Mouse (Mus musculus): ENCODE results near the gene Mrpl18. TPM values are rescaled to one million over a fixed set of nuclear protein-coding genes. Genes with fewer than 3 reads are reported as not detected.
"Not testable (repeated sequence)": the region's sequence is repeated elsewhere in the genome, so short reads cannot be mapped to it uniquely, and the experiment has no call there.

The Mrpl18 gene
- total RNA-seq, 2 experiments from 2014 or later: 157 to 175 TPM

DNA sequence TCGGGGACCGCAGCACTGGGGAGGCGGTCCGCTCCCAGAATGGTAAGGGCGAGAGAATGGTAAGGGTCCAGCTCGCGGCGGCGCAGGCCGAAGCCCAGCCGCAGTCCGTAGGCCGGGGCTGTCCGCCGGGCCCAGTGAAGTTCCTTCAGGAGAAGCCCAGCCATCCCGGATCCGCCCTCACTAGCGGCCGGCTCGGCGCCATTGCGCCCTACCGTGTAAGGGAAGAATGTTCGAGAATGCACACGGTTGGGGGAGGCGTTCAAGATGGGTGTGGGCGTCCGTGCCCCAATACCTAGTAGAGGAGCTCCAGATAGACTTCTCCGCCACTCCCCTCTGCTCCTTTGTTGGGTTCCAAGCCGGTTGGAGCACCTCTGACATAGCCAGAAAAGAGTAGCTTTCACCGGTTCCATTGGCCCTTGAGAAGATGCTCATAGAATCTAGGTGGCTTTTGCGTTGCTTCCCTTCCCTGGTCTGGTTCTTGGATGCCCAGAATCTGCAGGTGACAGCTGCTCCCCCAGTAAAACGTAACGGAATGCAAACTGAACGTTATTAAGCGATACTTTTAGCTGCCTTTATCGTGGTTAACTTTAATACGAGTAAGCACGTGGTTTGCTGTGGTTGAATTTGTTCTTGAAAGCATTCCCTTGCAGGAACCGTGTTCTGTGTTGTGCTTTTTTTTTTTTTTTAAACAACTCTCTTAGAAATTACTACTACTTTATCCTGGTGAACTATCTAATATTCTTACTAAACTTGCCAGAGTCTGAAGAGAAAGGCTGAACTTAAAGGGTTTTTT is 639 bp upstream of the Mrpl18 start:
- intact Hi-C loops (cut with DNase I): loop anchor here (2.0 kb wide), 2 partner anchors 44 to 74 kb away; partner anchors contain the start of gene Acat2
- no peak for DNase-seq (ENCODE audit: low spot score)

DNA sequence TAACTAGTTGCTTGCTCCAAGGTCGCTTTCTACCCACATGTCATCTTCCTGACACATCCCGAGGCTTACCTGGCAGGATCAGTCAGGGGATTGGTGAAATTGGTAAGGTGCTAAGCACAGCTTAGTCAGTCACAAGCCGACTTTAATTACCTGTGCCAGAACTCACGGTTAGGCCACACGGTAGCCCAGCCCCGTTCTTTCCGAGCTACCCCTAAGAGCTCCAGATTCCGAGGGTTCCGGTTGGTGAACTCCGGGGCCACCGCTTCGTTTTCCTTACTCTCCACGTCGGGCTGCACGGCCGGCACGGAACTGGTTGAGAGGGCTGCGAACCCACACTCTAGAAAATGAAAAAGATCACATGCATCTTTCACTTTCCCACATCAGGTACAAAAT is 661 bp downstream of the Mrpl18 start, which contains the start of gene Tcp1:
Gene Tcp1 (plus strand): TSS at position 214 of the 393 bp plus-strand sequence.
- no peak for DNase-seq (ENCODE audit: low spot score)
- intact Hi-C loops (cut with DNase I): no loop called here

DNA sequence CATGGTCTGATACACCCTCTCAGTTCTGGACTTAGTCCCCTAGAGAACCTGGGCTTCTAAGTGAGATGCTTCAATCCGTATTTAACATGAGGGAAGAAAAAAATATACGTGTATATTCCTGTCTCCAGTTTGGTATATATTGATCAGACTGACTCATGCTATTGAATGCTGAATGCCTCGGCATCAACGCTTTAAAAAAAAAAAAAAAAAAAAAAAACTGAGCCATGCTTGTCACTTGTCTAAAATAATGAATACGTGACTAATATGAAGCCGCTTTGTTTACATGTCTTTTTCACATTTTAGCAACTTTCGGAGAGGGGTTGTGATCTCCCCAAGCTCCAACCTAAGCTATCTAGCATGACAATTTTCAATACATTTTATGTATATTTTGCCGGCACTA is 5.8 kb downstream of the Mrpl18 start:
- intact Hi-C loops (cut with DNase I): no loop called here
- DNase-seq (ENCODE audit: low spot score): no peak

DNA sequence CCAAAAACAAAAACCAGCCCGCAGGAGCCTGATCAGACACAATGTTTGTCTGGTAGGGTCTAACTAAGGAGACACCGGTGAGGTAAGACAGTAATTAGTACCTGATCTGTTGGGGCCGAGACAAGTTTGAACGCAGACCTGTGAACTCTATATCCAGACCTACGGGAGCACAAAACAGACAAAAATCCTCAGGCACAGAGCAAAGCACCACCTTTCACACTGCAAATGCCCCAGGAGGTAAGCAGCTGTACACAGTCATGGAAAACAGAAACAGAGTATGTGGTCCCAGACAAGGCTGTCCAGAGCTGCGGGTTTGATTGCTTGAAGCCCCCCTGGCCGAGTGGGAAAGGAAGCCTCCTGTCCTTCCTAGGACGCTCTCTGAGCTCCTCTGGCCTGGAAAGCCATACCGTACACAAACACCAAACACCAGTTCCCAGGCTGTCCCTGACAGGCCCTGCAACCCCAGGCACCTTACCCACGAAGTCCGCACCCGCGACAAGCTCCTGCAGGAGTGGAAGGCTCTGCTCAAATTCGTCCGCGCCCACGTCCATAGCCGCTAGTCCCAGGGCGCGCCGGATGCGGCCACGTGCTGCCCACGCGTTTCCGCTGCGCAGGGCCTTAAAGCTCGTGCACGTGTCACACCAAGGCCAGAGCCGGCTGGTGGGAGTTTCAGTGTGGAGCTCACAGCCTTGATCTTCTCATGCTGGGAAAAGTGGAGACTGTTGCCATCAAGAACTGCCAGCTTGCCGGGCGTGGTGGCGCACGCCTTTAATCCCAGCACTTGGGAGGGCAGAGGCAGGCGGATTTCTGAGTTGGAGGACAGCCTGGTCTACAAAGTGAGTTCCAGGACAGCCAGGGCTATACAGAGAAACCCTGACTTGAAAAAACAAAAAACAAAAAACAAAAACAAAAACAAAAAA is 6.5 kb downstream of the Mrpl18 start, which contains the start of gene Pnldc1:
Gene Pnldc1 (minus strand): TSS at position 870 of the 920 bp plus-strand sequence.
- DNase-seq (ENCODE audit: low spot score): no peak
- intact Hi-C loops (cut with DNase I): no loop called here

DNA sequence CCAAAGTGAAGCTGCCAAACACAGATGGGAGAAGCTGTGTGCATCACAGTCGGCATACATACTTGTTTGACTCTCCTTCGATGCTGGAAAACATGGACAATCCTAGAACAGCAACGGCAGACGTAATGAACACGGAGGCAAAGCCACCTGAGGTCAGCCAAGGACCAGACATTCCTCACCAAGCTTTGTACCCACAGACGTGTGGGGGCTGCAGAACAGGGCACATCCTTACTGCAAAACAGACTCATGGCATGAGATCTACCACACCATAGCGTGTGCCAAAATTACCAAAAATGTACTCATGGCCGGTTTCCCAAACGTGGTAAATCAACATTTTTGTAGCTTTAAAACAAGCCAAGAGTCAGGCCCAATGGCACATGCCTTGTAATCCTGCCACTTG is 9.7 kb downstream of the Mrpl18 start:
- intact Hi-C loops (cut with DNase I): no loop called here
- no peak for DNase-seq (ENCODE audit: low spot score)

DNA sequence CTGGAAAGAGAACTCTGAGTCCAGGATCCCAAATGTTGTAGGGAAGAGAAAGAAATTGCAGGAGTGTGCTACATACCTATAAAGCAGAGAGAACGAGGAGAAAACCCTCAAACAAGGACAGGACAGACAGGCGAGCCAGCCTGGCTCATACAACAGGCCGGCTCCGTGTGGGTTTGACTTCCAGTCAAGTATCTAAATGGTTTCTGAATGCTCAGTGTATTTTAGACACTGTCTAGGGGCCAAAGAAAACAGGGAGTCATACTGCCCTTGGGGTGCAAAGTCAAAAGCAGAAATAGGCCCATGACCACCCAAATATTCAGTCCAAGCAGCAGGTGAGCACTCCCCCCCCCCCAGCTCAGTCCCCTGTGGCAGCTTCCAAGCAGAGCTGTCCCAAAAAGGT is 10.3 kb downstream of the Mrpl18 start:
- intact Hi-C loops (cut with DNase I): no loop called here
- DNase-seq (ENCODE audit: low spot score): no peak

DNA sequence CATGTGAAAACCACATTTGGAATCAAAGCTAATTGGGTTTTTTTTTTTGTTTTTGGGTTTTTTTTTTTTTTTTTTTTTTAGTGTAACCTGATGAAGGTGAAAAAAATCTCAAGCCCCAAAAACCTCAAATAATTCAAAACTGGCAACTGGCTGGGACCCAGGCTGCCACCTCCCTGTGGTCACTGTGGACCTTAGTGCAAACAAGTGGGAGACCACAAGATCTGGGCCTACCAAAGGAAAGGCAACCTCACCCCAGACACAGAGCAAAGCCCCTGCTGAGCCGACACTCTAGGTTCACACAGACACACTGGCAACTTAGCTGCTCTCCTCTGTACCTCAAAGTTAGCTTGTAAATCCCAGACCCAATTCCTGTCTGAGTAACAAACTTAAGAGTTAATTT is 11.8 kb downstream of the Mrpl18 start:
- DNase-seq (ENCODE audit: low spot score): no peak
- intact Hi-C loops (cut with DNase I): no loop called here

DNA sequence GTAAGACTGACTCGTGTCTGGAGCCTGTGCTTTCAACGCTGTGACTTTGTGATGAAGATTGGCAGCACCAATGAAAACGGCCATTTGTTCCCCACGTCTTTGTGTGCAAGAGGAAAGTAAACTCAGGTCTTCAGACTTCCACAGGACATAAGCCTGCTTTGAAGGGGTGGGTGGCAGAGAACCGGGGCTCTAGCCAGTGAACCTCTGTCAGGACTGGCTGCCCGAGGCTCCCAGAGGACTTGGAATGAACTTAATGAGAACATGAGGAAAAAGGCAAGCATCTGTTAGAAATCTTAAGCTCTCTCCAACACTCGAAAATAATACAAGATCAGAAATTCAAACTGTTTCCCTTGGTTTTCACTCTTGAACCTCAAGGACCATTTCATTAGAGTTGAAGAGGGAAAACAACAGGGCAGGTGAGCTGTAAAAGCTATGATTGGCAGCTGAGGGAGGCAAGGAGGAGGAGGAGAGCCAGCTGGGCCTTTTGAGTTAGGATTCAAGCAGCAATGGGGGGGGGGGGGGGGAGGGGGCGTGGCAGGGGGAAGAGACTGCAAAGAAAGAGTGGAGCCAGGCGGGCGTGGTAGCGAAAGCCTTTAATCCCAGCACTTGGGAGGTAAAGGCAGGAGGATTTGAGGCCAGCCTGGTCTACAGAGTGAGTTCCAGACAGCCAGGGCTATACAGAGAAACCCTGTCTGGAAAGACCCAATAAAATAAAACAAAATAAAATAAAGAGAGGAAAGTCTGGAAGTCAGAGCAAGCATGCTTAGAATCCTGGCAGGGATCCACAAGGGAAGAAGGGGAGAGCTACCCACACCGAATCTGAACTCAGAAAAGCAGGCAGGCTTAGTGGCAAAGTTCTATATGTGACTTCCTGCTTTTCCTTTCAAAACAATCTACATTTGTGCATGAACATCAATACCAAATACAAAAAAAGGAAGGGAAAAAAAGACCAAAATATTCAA is 12.5 kb downstream of the Mrpl18 start:
- DNase-seq (ENCODE audit: low spot score): no peak
- intact Hi-C loops (cut with DNase I): no loop called here

DNA sequence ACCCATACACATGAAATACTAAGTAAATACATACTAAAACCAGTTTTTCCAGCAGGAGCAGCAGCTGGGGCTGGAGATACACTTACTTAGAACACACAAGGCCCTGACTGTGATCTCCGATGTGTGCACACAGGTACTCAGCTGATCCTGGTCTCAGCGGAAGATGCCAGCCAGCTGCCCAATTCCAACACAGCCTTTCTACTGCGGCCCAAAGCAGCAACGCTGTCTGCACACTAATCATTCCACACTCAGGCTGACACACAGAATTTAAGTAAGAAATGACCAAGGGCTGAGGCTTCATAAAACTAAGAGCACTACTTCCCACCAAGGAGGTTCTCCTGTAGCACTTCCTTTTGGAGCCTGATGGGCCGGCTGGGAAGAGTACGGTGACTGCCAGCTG is 13.9 kb downstream of the Mrpl18 start:
- intact Hi-C loops (cut with DNase I): no loop called here
- DNase-seq (ENCODE audit: low spot score): no peak

DNA sequence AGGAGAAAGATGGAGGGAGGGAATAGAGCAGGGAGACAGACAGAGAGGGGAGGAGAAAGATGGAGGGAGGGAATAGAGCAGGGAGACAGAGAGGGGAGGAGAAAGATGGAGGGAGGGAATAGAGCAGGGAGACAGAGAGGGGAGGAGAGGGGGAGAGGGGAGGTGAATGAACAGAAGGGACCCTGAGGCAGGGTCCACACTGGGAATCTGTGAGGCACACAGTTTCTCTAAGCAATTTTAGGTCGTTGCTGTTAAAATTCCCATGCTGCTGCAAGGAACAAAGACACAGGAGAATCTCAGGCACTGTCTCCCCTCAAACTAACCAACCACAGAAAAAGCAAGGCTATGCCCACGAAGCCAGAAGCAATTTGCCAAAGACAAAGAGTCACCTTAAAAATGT is 17.5 kb downstream of the Mrpl18 start:
- DNase-seq (ENCODE audit: low spot score); intact Hi-C loops (cut with DNase I): not testable (repeated sequence)

DNA sequence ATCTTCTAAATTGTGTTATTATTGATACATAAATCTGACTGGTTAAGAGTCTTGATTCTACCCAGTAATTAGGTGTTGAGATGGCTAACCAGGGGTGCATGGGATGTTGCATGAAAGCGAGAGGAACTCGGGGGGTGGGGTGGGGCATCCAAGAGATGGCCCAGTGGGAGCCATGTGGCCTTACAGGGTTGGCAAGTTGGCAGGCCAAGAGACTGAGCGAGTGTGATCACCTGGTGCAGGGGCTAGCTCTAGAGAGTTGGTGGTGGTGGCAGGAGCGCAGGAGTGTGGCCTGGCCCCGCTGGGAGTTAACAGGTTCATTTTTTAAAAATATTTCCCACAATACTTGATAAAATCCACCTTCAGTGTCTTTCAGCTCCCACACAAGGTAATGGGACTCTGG is 18.5 kb downstream of the Mrpl18 start:
- intact Hi-C loops (cut with DNase I): no loop called here
- no peak for DNase-seq (ENCODE audit: low spot score)

DNA sequence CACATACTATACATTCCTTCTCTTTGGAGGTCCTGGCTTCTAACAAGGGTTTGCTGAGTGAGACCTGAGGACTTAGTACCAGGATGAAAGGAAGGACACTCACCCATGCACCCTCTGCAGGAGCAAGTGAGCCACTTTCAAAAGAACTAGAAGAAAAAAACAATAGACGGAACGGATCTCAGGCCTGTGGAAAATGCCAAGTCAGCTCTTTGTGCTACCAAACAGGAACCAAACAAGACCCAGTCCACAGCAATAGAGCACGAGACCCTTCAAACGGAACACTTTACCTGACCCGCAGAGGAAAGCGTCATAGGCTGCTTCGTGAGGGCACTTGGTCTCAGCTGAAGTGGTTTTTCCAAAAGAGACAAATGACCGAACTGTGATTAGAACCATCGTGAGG is 24.1 kb downstream of the Mrpl18 start:
- intact Hi-C loops (cut with DNase I): no loop called here
- no peak for DNase-seq (ENCODE audit: low spot score)

DNA sequence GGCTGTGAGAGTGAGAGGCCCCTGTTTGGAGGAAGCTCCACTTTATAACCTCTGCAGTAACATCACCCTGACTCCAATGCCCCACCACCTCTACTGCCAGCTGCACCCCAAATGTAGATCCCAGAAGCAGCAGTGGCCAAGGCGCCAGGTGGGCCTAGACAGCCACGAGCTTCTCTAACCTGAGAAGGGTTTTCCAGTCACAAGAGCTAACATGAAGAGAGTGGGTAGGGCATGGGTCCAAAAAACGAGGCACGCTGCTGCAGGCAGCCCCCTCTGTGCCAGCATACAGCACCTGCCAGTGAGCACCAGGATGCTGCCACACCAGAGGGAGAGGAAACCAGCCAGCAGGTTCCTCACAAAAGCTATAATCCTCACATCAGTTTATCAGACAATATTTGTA is 25.1 kb downstream of the Mrpl18 start:
- DNase-seq (ENCODE audit: low spot score): no peak
- intact Hi-C loops (cut with DNase I): no loop called here

DNA sequence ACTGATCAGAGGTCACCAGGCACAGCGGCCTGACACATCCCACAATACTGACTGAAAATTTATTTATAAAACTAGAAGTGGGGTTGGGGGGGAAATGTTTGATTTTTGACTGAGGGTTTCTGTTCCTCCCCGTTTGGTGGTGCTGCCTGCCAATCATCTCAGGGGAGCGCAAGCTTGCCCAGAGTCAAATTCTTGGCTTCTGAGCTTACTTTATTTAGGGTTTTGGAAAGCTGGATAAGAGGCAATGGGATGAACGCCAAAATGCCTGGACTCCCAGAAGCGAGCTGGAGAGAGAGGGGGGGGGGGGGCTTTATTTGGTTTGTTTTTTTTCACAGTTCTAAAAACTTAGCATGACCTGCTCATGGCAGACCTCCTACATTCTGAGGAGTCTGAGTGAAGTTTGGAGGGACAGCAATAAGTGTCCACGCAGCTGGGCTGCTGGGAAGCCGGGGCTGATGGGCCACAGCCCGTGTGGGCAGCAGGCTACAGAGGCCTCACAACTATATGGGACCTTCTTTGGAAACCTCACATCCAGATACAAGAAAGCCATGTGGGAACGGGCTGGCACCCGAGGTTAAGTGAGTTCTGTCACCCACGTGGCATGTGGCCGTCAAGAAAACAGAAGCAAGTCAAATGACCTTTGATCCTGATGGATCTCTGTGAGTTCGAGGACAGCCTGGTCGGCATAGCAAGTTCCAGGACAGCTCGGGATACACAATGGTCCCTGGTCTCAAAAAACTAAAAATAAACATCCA is 28.9 kb downstream of the Mrpl18 start:
- intact Hi-C loops (cut with DNase I): no loop called here
- DNase-seq (ENCODE audit: low spot score): no peak

DNA sequence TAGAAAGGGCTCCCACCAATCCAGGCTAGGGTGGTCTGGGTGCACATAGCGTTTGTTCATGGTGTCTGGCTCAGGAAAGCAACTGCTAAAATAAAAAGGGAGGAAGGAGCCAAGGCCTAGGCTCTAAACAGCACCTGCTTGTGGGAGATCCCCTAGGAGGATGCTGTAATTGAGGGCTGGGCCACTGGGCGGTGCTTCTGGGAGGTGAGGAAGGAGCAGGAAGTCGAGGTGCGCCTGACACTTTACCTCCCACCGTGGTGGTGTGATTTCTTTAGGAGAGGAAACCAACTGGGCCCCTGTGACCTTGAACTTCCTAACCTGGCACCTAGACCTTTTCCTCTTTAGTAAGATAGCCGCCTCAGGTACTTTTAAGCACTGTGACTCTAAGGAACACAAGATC is 29.5 kb downstream of the Mrpl18 start:
- DNase-seq (ENCODE audit: low spot score): no peak
- intact Hi-C loops (cut with DNase I): no loop called here

DNA sequence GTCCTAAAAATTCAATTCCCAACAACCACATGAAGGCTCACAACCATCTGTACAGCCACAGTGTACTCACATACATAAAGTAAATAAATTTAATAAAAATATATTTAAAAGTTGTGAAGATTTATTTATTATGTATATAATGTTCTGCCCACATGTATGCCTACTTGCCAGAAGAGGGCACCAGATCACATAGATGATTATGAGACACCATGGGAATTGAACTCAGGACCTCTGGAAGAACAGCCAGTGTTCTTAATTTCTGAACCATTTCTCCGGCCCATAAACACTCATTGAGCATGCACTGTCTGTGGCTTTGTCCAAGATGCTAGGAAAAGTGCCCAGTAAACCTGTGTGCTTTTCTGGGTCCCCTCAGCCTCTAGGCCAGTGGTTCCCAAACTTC is 34.9 kb downstream of the Mrpl18 start:
- intact Hi-C loops (cut with DNase I): loop anchor here (2.0 kb wide), 1 partner anchor 116 kb away; no protein-coding TSS in a partner anchor
- DNase-seq (ENCODE audit: low spot score): no peak

DNA sequence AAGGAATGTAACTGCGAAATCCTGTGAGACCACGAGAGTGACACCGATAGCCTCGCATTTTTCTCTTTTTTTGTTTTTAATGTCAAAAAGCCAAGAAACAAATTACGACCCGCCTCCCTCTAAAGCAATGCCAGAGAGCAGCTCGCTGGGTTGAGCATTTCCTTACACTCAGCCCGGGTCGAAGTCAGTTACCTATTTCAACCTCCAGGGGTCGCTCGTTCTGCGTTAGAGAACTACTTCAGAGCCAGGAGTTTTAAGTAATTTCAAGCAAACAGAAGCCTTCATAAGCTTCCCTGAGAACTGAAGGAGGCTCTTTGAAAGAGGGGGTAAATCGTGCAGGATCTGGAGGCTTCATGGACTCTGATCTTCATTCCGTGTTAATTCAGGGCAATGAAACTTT is 36.0 kb downstream of the Mrpl18 start:
- intact Hi-C loops (cut with DNase I): loop anchor here (2.0 kb wide), 1 partner anchor 117 kb away; no protein-coding TSS in a partner anchor
- DNase-seq (ENCODE audit: low spot score): peak; percentile 57

DNA sequence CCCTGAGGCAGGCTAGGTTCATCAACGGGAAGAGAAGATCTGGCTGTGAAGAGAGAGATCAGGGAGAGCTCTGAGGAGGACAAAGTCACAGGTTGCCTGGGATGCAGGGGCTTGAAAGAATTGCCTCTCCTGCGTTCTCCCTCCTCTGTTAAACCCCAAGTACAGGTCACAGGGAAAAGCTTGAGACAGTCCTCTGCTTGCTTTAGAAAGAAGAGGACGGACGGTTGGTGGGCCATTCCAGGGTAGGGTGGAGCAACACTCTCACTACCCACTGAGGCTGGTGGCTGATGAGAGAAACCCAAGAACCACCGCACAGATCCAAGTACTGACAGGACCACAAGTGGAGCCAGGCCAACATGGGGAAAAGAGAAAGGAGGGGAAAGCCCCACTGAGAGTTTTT is 40.4 kb downstream of the Mrpl18 start, which contains the start of gene Mrgprh:
Gene Mrgprh (plus strand): TSS at position 301 of the 400 bp plus-strand sequence.
- DNase-seq (ENCODE audit: low spot score): no peak
- intact Hi-C loops (cut with DNase I): loop anchor here (5.0 kb wide), 1 partner anchor 137 kb away; no protein-coding TSS in a partner anchor

Data from heart, postnatal 25 days (tissue).